Mouse (Mus musculus): ENCODE measurements around the gene Mthfd1l.

Mthfd1l gene

GRCm38 (mm10) chr10:3978326-3978725, 5.4 kb downstream of the Mthfd1l start:
- DNase-seq = peak; percentile 35 to 55

GRCm38 (mm10) chr10:3978792-3979488, 6.0 kb downstream of the Mthfd1l start:
- peak; percentile 96 to 98 for DNase-seq

DNA sequence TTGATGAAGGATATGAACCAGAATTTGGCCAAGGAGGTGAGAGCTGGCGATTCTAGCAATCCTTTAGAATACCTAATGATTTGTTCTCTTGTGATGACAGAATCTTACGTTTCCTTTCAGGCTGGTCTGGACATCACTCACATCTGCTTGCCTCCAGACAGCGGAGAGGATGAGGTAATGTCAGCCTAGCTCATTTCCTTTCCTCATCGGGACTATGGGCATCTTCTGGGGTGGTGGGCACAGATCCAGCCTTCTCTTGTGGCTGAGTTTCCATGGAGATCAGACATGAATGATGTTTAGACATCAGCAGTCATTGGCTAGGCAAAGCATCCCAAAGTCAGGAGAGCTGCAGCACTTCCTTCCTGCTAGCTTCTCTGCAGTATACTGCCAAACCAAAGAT, 7.3 kb downstream of the Mthfd1l start:
- peak; percentile 47 to 64 for DNase-seq

GRCm38 (mm10) chr10:3990295-3990883, 17.5 kb downstream of the Mthfd1l start:
- no peak for DNase-seq

DNA sequence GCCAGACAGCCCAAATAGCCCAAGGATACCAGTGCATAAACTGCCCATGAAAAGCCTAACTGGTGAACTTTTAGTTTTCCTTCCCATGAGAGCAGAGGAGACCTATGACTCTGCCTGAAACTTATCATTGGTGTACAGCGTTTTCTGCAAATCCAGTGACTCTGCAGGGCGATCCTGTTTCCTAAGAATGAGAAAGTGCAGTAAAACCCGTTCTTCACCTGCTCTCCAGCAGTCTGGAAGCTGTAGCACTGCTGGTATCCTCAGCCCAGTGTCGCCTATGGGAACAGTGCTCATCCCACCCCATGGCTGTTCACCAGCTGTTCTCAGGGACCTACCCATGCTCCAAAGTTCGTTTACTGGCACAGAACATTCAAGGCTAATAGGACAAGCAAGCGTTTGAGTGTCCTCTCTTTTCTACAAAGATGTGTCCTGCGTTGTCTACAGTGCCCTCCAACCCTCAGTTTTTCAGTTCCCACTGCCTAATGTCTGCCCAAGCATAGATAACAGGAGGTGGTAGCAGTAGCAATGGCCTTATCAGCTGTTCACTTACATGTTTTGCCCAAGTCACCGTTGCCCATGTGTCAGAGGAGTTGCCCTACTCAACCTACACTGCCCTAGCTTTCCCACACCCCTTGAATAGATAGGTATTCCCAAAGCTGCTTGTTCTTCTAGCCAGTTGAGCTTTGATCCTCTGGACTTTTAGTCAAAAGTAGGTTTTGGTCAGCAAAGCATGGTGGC, 20.6 kb downstream of the Mthfd1l start:
- no peak for DNase-seq

GRCm38 (mm10) chr10:3995277-3995676, 22.4 kb downstream of the Mthfd1l start:
- DNase-seq = peak in 1 of 2 experiments; percentile 45

DNA sequence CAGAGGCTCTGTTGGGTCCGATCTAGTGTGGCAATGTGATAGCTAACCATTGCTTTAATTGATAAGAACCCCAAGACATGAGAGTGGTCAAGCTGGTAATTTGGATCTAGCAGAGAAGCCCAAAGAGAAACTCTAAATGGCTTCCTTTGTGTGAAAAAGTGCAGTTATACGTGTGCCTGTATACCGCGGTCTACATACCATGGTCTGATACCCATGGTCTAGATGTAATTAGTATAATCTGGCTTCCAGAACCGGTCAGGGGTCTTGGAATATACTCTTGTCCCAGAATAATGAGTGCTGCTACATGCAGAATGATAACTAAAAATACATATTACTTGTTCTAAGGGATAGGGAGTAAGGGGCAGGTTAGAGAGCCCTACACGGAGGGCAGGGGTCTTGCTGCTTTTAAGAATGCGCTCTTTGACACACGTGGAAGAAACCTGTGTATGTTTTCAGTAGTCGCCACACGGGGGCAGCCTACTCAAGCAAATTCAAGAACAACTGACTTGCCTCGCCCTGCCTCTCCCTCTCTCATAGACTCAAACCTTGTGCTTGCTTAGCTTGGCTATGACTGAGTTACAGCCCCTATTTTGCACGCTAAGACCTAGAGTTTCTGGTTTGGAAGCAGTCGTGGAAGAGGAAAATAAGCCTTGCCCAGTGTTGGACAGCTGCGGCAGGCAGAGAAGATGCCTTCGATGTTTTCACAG, 23.4 kb downstream of the Mthfd1l start:
- peak; percentile 80 to 83 for DNase-seq

DNA sequence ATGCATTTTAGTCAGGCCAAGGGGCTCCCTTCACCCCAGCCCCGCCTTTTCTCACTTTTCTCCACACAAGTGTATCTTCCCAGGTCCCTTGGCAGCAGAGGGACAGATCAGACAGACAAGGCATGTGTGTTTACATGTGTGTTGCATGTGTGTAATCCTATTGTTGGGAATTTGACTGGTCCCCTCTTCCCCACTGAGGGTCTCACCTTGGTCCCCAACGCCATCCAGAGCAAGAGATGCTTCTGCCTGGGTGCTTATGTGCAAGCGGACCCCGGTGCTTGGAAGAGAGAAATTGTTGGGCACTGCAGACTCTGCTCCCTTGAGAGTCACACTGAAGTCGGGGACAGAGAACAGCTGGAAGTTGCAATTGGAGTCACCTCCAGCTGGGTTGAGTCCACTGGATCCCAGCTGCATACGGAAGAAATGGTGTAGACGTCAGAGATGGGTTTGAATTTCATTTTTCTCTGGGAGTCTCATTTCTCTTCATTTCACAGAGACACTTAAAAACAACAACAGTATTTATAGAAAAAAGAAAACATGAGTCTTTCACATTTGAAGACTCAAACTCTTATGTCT, 25.0 kb downstream of the Mthfd1l start:
- DNase-seq = no peak

DNA sequence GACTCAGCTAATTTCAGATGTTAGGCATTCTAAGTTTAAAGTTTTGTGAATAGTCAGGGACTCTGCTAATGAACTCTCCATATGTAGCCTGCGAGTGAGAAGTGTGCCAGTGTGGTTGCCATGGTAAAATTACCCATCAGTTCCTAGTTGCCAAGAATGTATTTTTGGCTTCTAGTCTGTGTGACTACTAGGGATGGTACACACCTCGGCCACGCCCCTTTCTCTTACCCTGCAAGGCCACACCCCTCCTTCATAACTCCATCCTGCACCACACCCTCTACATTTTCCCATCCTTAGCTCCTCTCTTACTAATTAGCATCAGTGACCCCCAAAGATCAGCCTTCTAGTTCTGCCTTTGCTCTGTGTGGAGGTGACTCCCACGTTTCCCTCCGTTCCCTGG, 29.8 kb downstream of the Mthfd1l start:
- no peak for DNase-seq

DNA sequence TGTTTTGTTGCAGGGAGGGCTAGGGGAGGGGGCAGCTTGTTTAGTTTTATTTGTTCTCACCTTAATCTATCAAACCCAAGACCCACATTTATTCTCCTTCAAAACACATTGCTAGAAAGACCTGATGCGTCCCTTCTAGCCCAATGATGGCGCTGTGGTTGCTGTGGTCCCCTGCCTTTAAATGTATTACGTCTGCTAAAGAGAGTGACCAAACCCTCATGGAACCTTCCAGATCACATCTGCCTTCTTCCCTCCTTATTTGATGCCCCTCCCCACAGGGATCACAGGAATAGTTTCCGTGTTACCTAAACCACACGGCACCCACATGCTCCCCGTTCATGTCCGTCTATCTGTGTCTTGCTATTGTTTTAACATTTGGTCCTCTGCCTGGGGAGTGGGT, 32.3 kb downstream of the Mthfd1l start:
- DNase-seq = no peak

GRCm38 (mm10) chr10:4006296-4007015, 33.5 kb downstream of the Mthfd1l start:
- DNase-seq = no peak

- no peak for DNase-seq
Measured at GRCm38 (mm10) chr10:4022628-4023303, 49.8 kb downstream of the Mthfd1l start.

DNA sequence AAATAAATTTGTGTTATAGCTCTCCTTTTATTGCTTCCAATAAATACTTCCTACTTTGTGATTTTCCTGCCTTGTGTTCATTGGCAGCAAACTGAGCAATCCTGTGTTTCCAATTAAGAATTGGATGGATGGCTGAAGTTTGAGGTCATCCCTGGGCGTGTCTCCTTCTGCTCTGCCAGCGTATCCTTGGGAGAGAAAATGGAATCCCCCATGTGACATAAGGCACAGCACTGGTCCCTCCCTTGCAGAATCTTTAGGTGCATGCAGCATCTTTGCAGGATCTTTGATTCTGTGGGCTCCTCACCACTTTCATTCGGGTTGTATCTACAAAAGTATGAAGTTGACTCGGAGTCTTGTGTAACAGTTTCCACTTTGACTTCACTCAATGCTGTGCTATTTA, 53.7 kb downstream of the Mthfd1l start:
- DNase-seq = no peak

GRCm38 (mm10) chr10:4027466-4027865, 54.5 kb downstream of the Mthfd1l start:
- no peak for DNase-seq

DNA sequence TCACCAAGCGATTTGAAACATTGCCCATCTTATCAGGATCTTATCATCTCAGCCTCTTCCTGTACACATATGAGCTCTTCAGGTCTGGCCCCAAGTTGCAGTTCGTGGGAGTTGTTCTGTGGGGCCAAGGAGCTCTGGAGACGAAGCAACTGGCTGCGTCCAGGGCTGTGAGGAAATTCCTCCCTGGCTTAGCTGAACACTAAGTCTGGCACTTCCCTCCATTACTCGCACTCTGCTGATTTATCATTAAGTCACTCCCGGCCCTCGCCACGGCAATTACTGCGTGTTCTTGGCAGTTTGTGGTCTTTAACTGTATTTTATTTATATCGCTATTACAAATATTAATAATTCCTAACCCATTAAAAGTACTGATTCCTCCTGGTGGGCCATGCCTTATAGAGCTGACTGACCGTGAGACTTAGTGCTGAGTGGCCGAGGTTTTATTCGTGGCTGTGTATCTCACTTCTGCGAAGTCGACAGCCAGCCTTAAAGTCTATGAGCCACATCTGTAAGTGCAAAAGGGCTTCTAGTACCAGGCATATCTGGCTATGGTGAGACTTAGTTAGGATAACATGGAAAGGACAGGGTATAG, 56.0 kb downstream of the Mthfd1l start:
- no peak for DNase-seq

DNA sequence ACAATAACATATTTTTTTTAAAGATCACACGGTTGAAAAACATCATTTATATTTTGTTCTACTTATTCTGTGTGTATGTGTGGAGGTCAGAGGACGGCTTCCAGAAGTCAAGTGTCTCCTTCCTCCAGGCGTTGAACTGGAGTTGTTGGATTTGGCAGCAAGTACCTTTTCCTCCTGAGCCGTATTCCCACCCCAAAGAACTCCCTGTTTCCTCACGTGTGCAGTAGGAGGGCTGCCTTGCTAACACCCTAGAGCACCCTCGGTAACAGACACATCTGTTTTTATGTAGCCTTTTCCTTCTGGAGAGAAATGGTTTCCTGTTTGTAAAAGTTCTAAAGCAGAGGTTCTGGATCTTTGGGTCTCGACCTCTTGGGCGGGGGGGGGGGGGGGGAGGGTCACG, 60.8 kb downstream of the Mthfd1l start:
- DNase-seq = no peak

- no peak for DNase-seq
Measured at GRCm38 (mm10) chr10:4036476-4036875, 63.6 kb downstream of the Mthfd1l start.

DNA sequence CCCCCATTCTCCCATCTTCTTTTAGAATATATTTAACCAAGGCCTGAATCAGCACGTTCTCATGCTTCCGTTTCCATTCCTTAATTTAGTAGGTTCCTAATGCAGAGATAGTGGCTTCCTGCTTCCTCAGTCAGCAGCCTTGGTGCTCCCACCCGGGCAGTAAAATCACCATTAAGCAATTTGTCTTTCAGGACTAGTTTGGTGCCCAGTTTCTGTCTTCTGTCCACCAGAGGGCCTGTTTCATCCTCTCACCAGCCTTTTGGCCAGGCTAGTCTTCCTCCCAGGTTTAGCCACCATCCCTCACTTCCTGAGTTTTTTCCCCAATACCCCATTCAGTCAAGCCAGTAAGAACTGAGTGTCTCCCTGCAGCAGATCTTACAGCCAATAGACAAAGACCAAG, 64.1 kb downstream of the Mthfd1l start:
- peak; percentile 47 to 48 for DNase-seq

- no peak for DNase-seq
Measured at GRCm38 (mm10) chr10:4038576-4038975, 65.7 kb downstream of the Mthfd1l start.

DNA sequence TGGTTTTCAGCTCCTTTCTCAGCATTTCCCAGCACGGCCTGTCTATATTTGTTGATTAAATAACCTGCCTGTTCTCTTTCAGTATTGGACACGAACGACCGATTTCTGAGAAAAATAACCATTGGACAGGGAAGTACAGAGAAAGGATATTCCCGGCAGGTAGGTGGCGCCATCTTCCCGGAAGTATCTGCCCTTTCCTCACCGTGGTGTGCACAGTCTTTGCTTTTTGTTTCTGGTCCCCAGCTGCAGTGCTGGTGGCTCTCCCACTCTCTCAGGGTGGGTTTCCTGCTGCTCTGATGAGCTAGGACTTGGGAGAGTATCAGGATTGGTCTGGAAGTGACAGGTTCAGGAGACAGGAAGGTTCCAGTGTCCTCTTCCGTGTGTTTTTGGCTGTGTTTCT, 68.8 kb downstream of the Mthfd1l start:
- peak; percentile 79 to 87 for DNase-seq

GRCm38 (mm10) chr10:4044421-4044820, 71.5 kb downstream of the Mthfd1l start:
- no peak for DNase-seq
